Mouse (Mus musculus) midbrain, embryonic 10.5 days (tissue): ENCODE measurements around the gene Pla2g4f. TPM values are rescaled to one million over a fixed set of nuclear protein-coding genes. Genes with fewer than 3 reads are reported as not detected.

Source experiments
- DNase-seq: peaks from one replicate; pipeline ENCODE4 v3.0.0-alpha.2; 2017; ENCODE audit warnings: low spot score
- H3K27ac ChIP-seq: fragments of 300-500 bp; sonication (generic); replicated peaks from 2 replicates; pipeline ENCODE4 v1.5.1; 2016; ENCODE audit warnings: mild to moderate bottlenecking
- H3K27me3 ChIP-seq: fragments of 300-500 bp; sonication (generic); 2 replicates; pipeline ENCODE4 v1.6.1; 2016; ENCODE audit warnings: low read depth, mild to moderate bottlenecking; ENCODE audit not compliant: poor library complexity, severe bottlenecking
- H3K36me3 ChIP-seq: fragments of 300-500 bp; sonication (generic); 2 replicates; pipeline ENCODE4 v1.6.1; 2016; ENCODE audit warnings: mild to moderate bottlenecking, moderate library complexity
- H3K4me1 ChIP-seq: fragments of 300-500 bp; sonication (generic); 2 replicates; pipeline ENCODE4 v1.6.1; 2016
- H3K4me3 ChIP-seq: fragments of 300-500 bp; sonication (generic); 2 replicates; pipeline ENCODE4 v1.5.1; 2016; ENCODE audit warnings: mild to moderate bottlenecking, moderate library complexity
- H3K9me3 ChIP-seq: fragments of 300-500 bp; sonication (generic); replicated peaks from 2 replicates; pipeline ENCODE4 v1.6.1; 2016; ENCODE audit warnings: mild to moderate bottlenecking
- WGBS: fragments of 180-500 bp; shearing (Covaris S2); methylation state at CpG from one replicate; pipeline ENCODE4 v1.1.7; 2016; 5-methylcytosine and 5-hydroxymethylcytosine counted together
- polyA plus RNA-seq: library from polyadenylated mRNA; unstranded; fragments of >200 nt; fragmentation: Nextera tagmentation; extraction: Ambion mirVana; gene quantifications from 2 replicates; pipeline ENCODE4 v1.2.1, GENCODE M21; 2016

The Pla2g4f gene
- polyA plus RNA-seq, 1 experiment from 2014 or later: not detected

- WGBS: 86% methylated on average over 4 of the region's 4 CpGs
- Histone ChIP-seq H3K9me3 (no peaks in the 10 kb centered on the region), H3K4me1 (no peaks in the 10 kb centered on the region), H3K4me3 (no peak overlapping the region), H3K27me3 (no peaks in the 10 kb centered on the region), H3K27ac (no peak overlapping the region), H3K36me3 (no peaks in the 10 kb centered on the region)
- DNase-seq: no peak
Observed at GRCm38 (mm10) chr2:120299866-120300265, 14.1 kb downstream of the Pla2g4f start.

- DNase-seq: no peak
- Histone ChIP-seq H3K4me3 (no peak overlapping the region), H3K27ac (no peak overlapping the region), H3K4me1 (no peaks in the 10 kb centered on the region), H3K36me3 (no peaks in the 10 kb centered on the region), H3K27me3 (no peaks in the 10 kb centered on the region), H3K9me3 (no peaks in the 10 kb centered on the region)
- WGBS: 15% methylated on average over 2 of the region's 2 CpGs
Observed at GRCm38 (mm10) chr2:120296160-120296559, 17.8 kb downstream of the Pla2g4f start.

DNA sequence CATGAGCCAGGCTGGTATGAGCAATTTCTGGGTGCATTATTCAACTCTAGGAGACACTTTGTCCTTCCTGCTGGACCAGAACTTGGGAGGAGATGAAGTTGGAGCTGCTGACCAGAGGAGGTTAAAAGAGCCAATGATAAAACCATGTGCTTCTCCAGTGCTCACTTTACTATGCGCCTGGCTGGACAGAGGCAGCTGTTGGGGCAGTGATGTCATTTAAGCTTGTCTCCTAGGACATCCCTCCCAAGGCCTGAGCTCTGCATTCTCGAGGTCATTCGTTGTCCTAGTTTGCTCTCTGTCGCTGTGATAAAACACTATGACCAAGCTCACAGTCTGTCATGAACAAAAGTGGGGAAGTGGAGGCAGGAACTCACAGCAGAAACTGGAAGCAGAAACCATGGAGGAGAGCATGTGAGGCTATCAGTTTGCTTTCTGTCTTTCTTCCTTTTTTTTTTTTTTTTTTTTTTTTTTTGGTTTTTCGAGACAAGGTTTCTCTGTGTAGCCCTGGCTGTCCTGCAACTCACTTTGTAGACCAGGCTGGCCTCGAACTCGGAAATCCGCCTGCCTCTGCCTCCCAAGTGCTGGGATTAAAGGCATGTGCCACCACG is 22.4 kb downstream of the Pla2g4f start:
- no peak for DNase-seq
- Histone ChIP-seq H3K4me1 (no peaks in the 10 kb centered on the region), H3K36me3 (no peaks in the 10 kb centered on the region), H3K9me3 (no peaks in the 10 kb centered on the region), H3K27ac (no peak overlapping the region), H3K27me3 (no peaks in the 10 kb centered on the region), H3K4me3 (no peak overlapping the region)
- 89% methylated on average over 9 of the region's 9 CpGs for WGBS

DNA sequence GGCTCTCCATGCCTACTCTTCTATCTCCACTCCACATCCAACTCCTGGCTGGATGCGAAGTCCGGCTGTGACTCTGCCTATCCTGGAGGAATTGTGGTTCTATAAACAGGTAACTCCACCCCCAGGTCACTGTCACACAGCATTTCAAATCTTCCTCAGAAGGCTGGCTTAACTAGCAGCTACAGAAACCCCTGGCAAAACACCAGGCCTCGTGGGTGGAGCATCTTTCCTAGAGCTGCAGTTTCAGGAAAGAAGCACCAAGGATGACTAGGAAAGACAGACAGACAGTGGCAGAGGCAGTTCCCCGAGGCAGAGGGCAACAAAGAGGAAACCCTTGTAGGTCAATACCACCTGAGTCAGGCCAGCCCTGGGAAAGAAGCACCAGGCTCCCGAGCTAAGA is 25.0 kb downstream of the Pla2g4f start, which contains the start of gene Pla2g4d:
TSS of gene Pla2g4d (minus strand) at position 203 of the 400 bp plus-strand sequence.
- Histone ChIP-seq H3K4me1 (no peaks in the 10 kb centered on the region), H3K9me3 (no peaks in the 10 kb centered on the region), H3K27ac (no peak within 1 kb of the TSS), H3K4me3 (no peak within 1 kb of the TSS), H3K36me3 (no peaks in the 10 kb centered on the region), H3K27me3 (no peaks in the 10 kb centered on the region)
- DNase-seq: no peak
- WGBS: 78% methylated on average over 5 of the region's 5 CpGs

DNA sequence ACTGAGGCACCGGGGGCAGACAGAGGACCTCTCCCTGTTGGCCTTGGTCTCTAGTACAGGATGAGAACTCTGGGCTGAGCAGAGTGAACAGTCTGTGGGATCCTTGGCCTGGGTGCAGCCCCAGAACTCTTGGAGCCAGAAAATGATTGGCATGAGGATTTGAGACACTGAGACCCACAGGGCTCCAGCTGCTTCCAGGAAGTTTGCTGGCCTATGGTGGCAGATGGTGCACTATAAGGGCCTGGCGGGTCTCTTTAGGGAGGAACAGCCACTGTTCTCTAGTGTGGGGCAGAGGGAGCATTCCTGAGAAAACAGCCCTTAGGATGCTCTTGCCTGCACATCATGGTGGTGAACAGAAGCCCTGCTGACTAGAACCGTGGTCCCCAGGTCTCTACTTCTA is 25.6 kb downstream of the Pla2g4f start:
- no peaks in the 10 kb centered on the region for H3K27me3 ChIP-seq
- H3K9me3 ChIP-seq: no peaks in the 10 kb centered on the region
- H3K36me3 ChIP-seq: no peaks in the 10 kb centered on the region
- H3K4me3 ChIP-seq: no peak overlapping the region
- 93% methylated on average over 3 of the region's 3 CpGs for WGBS
- no peak for DNase-seq
- no peak overlapping the region for H3K27ac ChIP-seq
- H3K4me1 ChIP-seq: no peaks in the 10 kb centered on the region

DNA sequence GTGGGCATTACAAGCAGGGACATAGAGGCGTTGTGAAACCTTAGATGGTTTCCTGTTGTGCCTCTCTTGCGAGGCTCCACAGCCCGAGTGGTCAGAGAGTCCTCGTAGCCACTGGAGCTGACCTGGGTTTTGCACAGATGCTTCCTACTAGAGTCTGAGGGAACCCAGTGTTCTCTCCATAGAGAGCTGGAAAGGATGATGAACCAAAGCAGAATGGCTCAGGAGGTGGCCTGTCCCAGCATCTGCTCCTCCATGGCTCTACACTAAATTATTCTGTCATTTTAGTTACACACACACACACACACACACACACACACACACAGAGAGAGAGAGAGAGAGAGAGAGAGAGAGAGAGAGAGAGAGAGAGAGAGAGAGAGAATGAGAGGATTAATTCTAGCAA is 28.3 kb downstream of the Pla2g4f start:
- no peak overlapping the region for H3K4me3 ChIP-seq
- DNase-seq: no peak
- no peaks in the 10 kb centered on the region for H3K4me1 ChIP-seq
- H3K27ac ChIP-seq: no peak overlapping the region
- no peaks in the 10 kb centered on the region for H3K27me3 ChIP-seq
- no peaks in the 10 kb centered on the region for H3K36me3 ChIP-seq
- H3K9me3 ChIP-seq: no peaks in the 10 kb centered on the region
- 77% methylated on average over 4 of the region's 4 CpGs for WGBS

- DNase-seq: no peak
- Histone ChIP-seq H3K9me3 (no peaks in the 10 kb centered on the region), H3K27ac (no peak overlapping the region), H3K27me3 (no peaks in the 10 kb centered on the region), H3K36me3 (no peaks in the 10 kb centered on the region), H3K4me3 (no peak overlapping the region), H3K4me1 (no peaks in the 10 kb centered on the region)
Observed at GRCm38 (mm10) chr2:120284705-120285104, 29.3 kb downstream of the Pla2g4f start.

DNA sequence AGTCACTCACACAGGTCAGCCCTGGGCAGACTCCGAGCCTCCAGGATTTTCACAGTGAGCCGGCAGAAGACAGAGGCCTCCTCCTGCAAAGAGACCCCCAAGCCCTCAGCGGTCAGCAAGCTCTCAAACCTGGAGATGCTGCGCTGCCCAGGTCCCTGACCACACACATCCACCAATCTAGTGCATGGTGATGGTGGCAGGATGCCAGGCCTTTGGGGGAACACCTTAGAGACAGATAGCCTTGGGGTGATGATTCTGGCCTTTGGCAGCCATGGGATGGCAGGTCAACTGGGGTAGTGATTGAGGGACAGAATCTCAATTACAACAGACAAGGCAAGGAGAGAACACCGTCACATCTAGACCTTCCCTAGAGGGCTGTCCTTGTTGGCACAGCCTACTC is 29.9 kb downstream of the Pla2g4f start:
- no peaks in the 10 kb centered on the region for H3K27me3 ChIP-seq
- DNase-seq: no peak
- H3K36me3 ChIP-seq: no peaks in the 10 kb centered on the region
- H3K4me1 ChIP-seq: no peaks in the 10 kb centered on the region
- H3K9me3 ChIP-seq: no peaks in the 10 kb centered on the region
- no peak overlapping the region for H3K27ac ChIP-seq
- 82% methylated on average over 5 of the region's 5 CpGs for WGBS
- H3K4me3 ChIP-seq: no peak overlapping the region

GRCm38 (mm10) chr2:120283550-120283949 is 30.4 kb downstream of the Pla2g4f start:
- DNase-seq: no peak
- H3K27ac ChIP-seq: no peak overlapping the region
- WGBS: 64% methylated on average over 6 of the region's 6 CpGs
- H3K4me1 ChIP-seq: no peaks in the 10 kb centered on the region
- no peaks in the 10 kb centered on the region for H3K9me3 ChIP-seq
- H3K27me3 ChIP-seq: no peaks in the 10 kb centered on the region
- no peaks in the 10 kb centered on the region for H3K36me3 ChIP-seq
- no peak overlapping the region for H3K4me3 ChIP-seq

- Histone ChIP-seq H3K4me1 (no peaks in the 10 kb centered on the region), H3K27me3 (no peaks in the 10 kb centered on the region), H3K36me3 (no peaks in the 10 kb centered on the region), H3K27ac (no peak overlapping the region), H3K4me3 (no peak overlapping the region), H3K9me3 (no peaks in the 10 kb centered on the region)
- 53% methylated on average over 3 of the region's 3 CpGs for WGBS
- no peak for DNase-seq
Observed at GRCm38 (mm10) chr2:120281221-120281620, 32.7 kb downstream of the Pla2g4f start.

- Histone ChIP-seq H3K27ac (no peak overlapping the region), H3K9me3 (no peaks in the 10 kb centered on the region), H3K4me1 (no peaks in the 10 kb centered on the region), H3K4me3 (no peak overlapping the region), H3K27me3 (no peaks in the 10 kb centered on the region), H3K36me3 (no peaks in the 10 kb centered on the region)
- WGBS: 18% methylated on average over 8 of the region's 8 CpGs
- DNase-seq: peak; percentile 47
Observed at GRCm38 (mm10) chr2:120279961-120280360, 34.0 kb downstream of the Pla2g4f start.

DNA sequence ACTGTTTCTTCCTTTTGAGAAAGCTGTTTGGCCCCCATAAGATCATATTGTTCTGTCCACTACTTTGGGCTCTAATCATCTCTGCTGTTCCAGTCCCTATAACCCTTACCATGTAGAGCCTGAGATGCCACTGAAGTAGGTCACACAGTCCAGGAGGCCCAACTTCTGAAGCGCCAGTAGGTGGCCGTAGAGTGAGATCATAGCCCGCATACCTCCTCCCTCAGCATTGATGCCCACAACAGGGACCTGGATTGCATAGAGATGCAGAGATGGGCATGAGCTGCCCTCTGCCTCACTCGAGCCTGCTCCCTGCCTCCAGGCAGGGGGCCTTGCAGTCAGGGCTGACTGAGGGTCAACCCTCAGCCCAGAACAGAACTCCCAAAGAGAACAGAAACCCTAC is 37.0 kb downstream of the Pla2g4f start:
- no peak for DNase-seq
- Histone ChIP-seq H3K4me3 (no peak overlapping the region), H3K27me3 (no peaks in the 10 kb centered on the region), H3K27ac (no peak overlapping the region), H3K4me1 (no peaks in the 10 kb centered on the region), H3K36me3 (no peaks in the 10 kb centered on the region), H3K9me3 (no peaks in the 10 kb centered on the region)
- 83% methylated on average over 4 of the region's 4 CpGs for WGBS

DNA sequence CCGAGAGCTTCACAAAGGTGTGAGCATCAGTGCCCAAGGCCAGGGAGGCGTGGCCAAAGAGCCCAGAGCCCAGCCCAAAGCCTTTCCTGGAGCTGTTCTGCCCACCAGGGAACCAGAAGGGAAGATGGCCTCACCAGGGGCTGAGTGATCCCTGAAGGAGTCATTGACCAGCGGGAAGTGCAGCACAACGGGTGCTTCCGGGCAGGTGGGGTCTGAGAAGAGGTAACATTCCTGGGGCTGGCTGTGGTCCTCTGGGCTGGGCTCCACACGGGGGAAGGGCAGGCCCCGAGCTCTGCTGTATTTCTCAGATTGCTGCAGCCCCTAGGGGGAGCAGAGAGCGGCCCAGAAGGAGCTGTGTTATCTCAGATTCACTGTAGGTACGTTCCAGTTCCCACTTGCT is 45.3 kb downstream of the Pla2g4f start:
- peak overlapping the region; percentile 32 for H3K4me3 ChIP-seq
- H3K4me1 ChIP-seq: peaks cover 11% of the 10 kb centered on the region
- no peaks in the 10 kb centered on the region for H3K9me3 ChIP-seq
- H3K36me3 ChIP-seq: no peaks in the 10 kb centered on the region
- H3K27me3 ChIP-seq: peaks cover 11% of the 10 kb centered on the region; the same call in 1 of the 2 replicates
- WGBS: 5% methylated on average over 9 of the region's 9 CpGs
- H3K27ac ChIP-seq: peak overlapping the region; percentile 42; the same call in 1 of the 2 replicates
- peak; percentile 37 for DNase-seq

DNA sequence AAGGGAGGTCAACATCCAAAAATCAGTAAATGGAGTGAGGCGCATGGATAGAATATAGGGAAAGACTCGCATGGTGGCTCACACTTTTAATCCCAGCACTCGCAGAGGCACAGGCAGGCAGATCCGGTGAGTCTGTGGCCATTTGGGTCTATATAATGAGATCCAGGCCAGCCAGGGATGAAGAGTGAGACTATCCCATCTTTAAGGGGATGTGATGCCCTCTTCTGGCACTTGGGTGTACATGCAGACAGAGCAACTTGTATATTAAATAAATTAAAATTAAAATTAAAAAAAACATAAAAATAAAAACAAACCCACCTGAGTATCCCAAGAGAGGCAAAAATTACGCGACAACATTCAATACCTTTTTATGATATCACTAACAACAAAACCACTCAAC is 48.4 kb downstream of the Pla2g4f start:
- no peaks in the 10 kb centered on the region for H3K9me3 ChIP-seq
- H3K36me3 ChIP-seq: no peaks in the 10 kb centered on the region
- peaks cover 11% of the 10 kb centered on the region for H3K4me1 ChIP-seq
- H3K27me3 ChIP-seq: peaks cover 11% of the 10 kb centered on the region; the same call in 1 of the 2 replicates
- no peak overlapping the region for H3K27ac ChIP-seq
- no peak overlapping the region for H3K4me3 ChIP-seq
- DNase-seq: no peak
- WGBS: 73% methylated on average over 6 of the region's 6 CpGs
